Mouse (Mus musculus): ENCODE data around the gene Hoxa5. TPM values are rescaled to one million over a fixed set of nuclear protein-coding genes. Genes with fewer than 3 reads are reported as not detected.

Hoxa5 gene
- not detected for total RNA-seq (2021)
- long read RNA-seq, experiment 1 = 0 reads
- long read RNA-seq, experiment 2 = 0 reads

- DNase-seq (ENCODE audit: low spot score in 2 of 2) = no peak
- Histone ChIP-seq H3K4me3 (no peak within 1 kb of the TSS), H3K27ac (no peak within 1 kb of the TSS)
- TF ChIP-seq CTCF (conservative IDR thresholded peaks at IDR 0.05) = peak; percentile 75
These were observed at the start of gene Hoxa5 for GRCm38 (mm10) chr6:52204050-52204752. Hoxa5 (minus strand) TSS chr6:52204587.

GRCm38 (mm10) chr6:52253511-52254500 lies 49.4 kb upstream of the Hoxa5 start:
- no peak for TF ChIP-seq CTCF (conservative IDR thresholded peaks at IDR 0.05)
- Histone ChIP-seq H3K4me3 (no peak overlapping the region), H3K27ac (no peak overlapping the region)
- no peak for DNase-seq (ENCODE audit: low spot score in 2 of 2)

GRCm38 (mm10) chr6:52252775-52253376 lies 48.5 kb upstream of the Hoxa5 start:
- no peak overlapping the region for H3K27ac ChIP-seq
- TF ChIP-seq CTCF (conservative IDR thresholded peaks at IDR 0.05) = no peak
- H3K4me3 ChIP-seq = no peak overlapping the region

GRCm38 (mm10) chr6:52252016-52252774 lies 47.8 kb upstream of the Hoxa5 start:
- no peak for DNase-seq (ENCODE audit: low spot score in 2 of 2)
- no peak overlapping the region for H3K27ac ChIP-seq
- no peak for TF ChIP-seq CTCF (conservative IDR thresholded peaks at IDR 0.05)

More at GRCm38 (mm10) chr6:52252775-52253376, 48.5 kb upstream of the Hoxa5 start:
- no peak for DNase-seq (ENCODE audit: low spot score in 2 of 2)

GRCm38 (mm10) chr6:52251177-52251879 lies 46.9 kb upstream of the Hoxa5 start:
- DNase-seq (ENCODE audit: low spot score in 2 of 2) = no peak
- Histone ChIP-seq H3K27ac (no peak overlapping the region), H3K4me3 (no peak overlapping the region)
- TF ChIP-seq CTCF (conservative IDR thresholded peaks at IDR 0.05) = no peak

More at GRCm38 (mm10) chr6:52252016-52252774, 47.8 kb upstream of the Hoxa5 start:
- no peak overlapping the region for H3K4me3 ChIP-seq

GRCm38 (mm10) chr6:52249826-52250225 lies 45.4 kb upstream of the Hoxa5 start:
- H3K4me3 ChIP-seq = no peak overlapping the region
- no peak for TF ChIP-seq CTCF (conservative IDR thresholded peaks at IDR 0.05)
- no peak for DNase-seq (ENCODE audit: low spot score in 2 of 2)
- H3K27ac ChIP-seq = no peak overlapping the region

- TF ChIP-seq CTCF (conservative IDR thresholded peaks at IDR 0.05) = no peak
- Histone ChIP-seq H3K27ac (no peak overlapping the region), H3K4me3 (no peak overlapping the region)
- no peak for DNase-seq (ENCODE audit: low spot score in 2 of 2)
These were observed 45.0 kb upstream of the Hoxa5 start for GRCm38 (mm10) chr6:52249415-52249738.

GRCm38 (mm10) chr6:52248638-52249414 lies 44.4 kb upstream of the Hoxa5 start:
- DNase-seq (ENCODE audit: low spot score in 2 of 2) = no peak
- no peak for TF ChIP-seq CTCF (conservative IDR thresholded peaks at IDR 0.05)

GRCm38 (mm10) chr6:52247766-52248637 lies 43.6 kb upstream of the Hoxa5 start:
- TF ChIP-seq CTCF (conservative IDR thresholded peaks at IDR 0.05) = no peak
- no peak overlapping the region for H3K4me3 ChIP-seq
- H3K27ac ChIP-seq = no peak overlapping the region
- no peak for DNase-seq (ENCODE audit: low spot score in 2 of 2)

More at GRCm38 (mm10) chr6:52248638-52249414, 44.4 kb upstream of the Hoxa5 start:
- H3K27ac ChIP-seq = no peak overlapping the region
- no peak overlapping the region for H3K4me3 ChIP-seq

GRCm38 (mm10) chr6:52246916-52247315 lies 42.5 kb upstream of the Hoxa5 start:
- TF ChIP-seq CTCF (conservative IDR thresholded peaks at IDR 0.05) = no peak
- DNase-seq (ENCODE audit: low spot score in 2 of 2) = no peak
- H3K27ac ChIP-seq = no peak overlapping the region
- H3K4me3 ChIP-seq = no peak overlapping the region
